Mouse (Mus musculus) limb, embryonic 12.5 days (tissue): ENCODE measurements around the gene Pitpnc1. TPM values are rescaled to one million over a fixed set of nuclear protein-coding genes. Genes with fewer than 3 reads are reported as not detected.

Source experiments
- ATAC-seq: fragments of 200-750 bp; cut with Nextera tagmentation; 2 replicates; pipeline ENCODE4 v1.8.0; 2017; ENCODE audit warnings: low read depth, moderate TSS enrichment; ENCODE audit not compliant: insufficient number of reproducible peaks, insufficient read depth, low FRiP score, low TSS enrichment
- H3K27ac ChIP-seq: fragments of 300-500 bp; sonication (generic); 2 replicates; pipeline ENCODE4 v1.5.1; 2016; ENCODE audit warnings: mild to moderate bottlenecking, moderate library complexity
- H3K27me3 ChIP-seq: fragments of 300-500 bp; sonication (generic); 2 replicates; pipeline ENCODE4 v1.6.1; 2016; ENCODE audit warnings: mild to moderate bottlenecking, moderate library complexity
- H3K36me3 ChIP-seq: fragments of 300-500 bp; sonication (generic); 2 replicates; pipeline ENCODE4 v1.6.1; 2016; ENCODE audit warnings: mild to moderate bottlenecking, moderate library complexity
- H3K4me1 ChIP-seq: fragments of 300-500 bp; sonication (generic); replicated peaks from 2 replicates; pipeline ENCODE4 v1.6.1; 2016
- H3K4me2 ChIP-seq: fragments of 300-500 bp; sonication (generic); 2 replicates; pipeline ENCODE4 v1.6.1; 2016; ENCODE audit warnings: mild to moderate bottlenecking, moderate library complexity
- H3K4me3 ChIP-seq: fragments of 300-500 bp; sonication (generic); replicated peaks from 2 replicates; pipeline ENCODE4 v1.5.1; 2016; ENCODE audit warnings: mild to moderate bottlenecking
- H3K9ac ChIP-seq: fragments of 300-500 bp; sonication (generic); replicated peaks from 2 replicates; pipeline ENCODE4 v1.6.1; 2016; ENCODE audit warnings: mild to moderate bottlenecking, moderate library complexity
- H3K9me3 ChIP-seq: fragments of 300-500 bp; sonication (generic); 2 replicates; pipeline ENCODE4 v1.6.1; 2016; ENCODE audit warnings: mild to moderate bottlenecking, moderate library complexity
- WGBS: fragments of 180-500 bp; shearing (Covaris S2); methylation state at CpG from one replicate; pipeline ENCODE4 v1.1.7; 2016; 5-methylcytosine and 5-hydroxymethylcytosine counted together
- polyA plus RNA-seq: library from polyadenylated mRNA; unstranded; fragments of >200 nt; fragmentation: Nextera tagmentation; extraction: Ambion mirVana; gene quantifications from 2 replicates; pipeline ENCODE4 v1.2.1, GENCODE M21; 2016

Pitpnc1 gene
- polyA plus RNA-seq, 1 experiment from 2014 or later: 31.9 TPM

- no peak overlapping the region for H3K27ac ChIP-seq
- H3K4me3 ChIP-seq: no peak overlapping the region
- no peak overlapping the region for H3K4me2 ChIP-seq
- ATAC-seq: no peak
- H3K9me3 ChIP-seq: no peaks in the 10 kb centered on the region
- 61% methylated on average over 4 of the region's 4 CpGs for WGBS
- H3K36me3 ChIP-seq: no peaks in the 10 kb centered on the region
- no peak overlapping the region for H3K9ac ChIP-seq
- peaks cover 15% of the 10 kb centered on the region for H3K4me1 ChIP-seq
- no peaks in the 10 kb centered on the region for H3K27me3 ChIP-seq
These were observed 32.8 kb downstream of the Pitpnc1 start for GRCm38 (mm10) chr11:107437723-107438122.

GRCm38 (mm10) chr11:107435776-107436449 is 34.6 kb downstream of the Pitpnc1 start:
- Histone ChIP-seq H3K4me2 (no peak overlapping the region), H3K9me3 (no peaks in the 10 kb centered on the region), H3K27me3 (no peaks in the 10 kb centered on the region), H3K4me3 (no peak overlapping the region), H3K4me1 (peaks cover 17% of the 10 kb centered on the region), H3K27ac (no peak overlapping the region), H3K9ac (no peak overlapping the region), H3K36me3 (no peaks in the 10 kb centered on the region)
- WGBS: 93% methylated on average over 6 of the region's 6 CpGs
- no peak for ATAC-seq

- Histone ChIP-seq H3K4me1 (peaks cover 10% of the 10 kb centered on the region), H3K36me3 (peaks cover 3% of the 10 kb centered on the region; the same call in 1 of the 2 replicates), H3K9me3 (no peaks in the 10 kb centered on the region), H3K9ac (no peak overlapping the region), H3K4me2 (no peak overlapping the region), H3K4me3 (no peak overlapping the region), H3K27me3 (no peaks in the 10 kb centered on the region), H3K27ac (no peak overlapping the region)
- WGBS: 85% methylated on average over 7 of the region's 7 CpGs
- ATAC-seq: no peak
These were observed 39.1 kb downstream of the Pitpnc1 start for GRCm38 (mm10) chr11:107431197-107431965.

- no peak overlapping the region for H3K4me2 ChIP-seq
- ATAC-seq: no peak
- no peaks in the 10 kb centered on the region for H3K27me3 ChIP-seq
- no peak overlapping the region for H3K27ac ChIP-seq
- no peak overlapping the region for H3K9ac ChIP-seq
- no peak overlapping the region for H3K4me3 ChIP-seq
- H3K4me1 ChIP-seq: peaks cover 6% of the 10 kb centered on the region
- WGBS: 94% methylated on average over 10 of the region's 10 CpGs
- H3K36me3 ChIP-seq: peaks cover 3% of the 10 kb centered on the region; the same call in 1 of the 2 replicates
- no peaks in the 10 kb centered on the region for H3K9me3 ChIP-seq
These were observed 42.5 kb downstream of the Pitpnc1 start for GRCm38 (mm10) chr11:107428011-107428410.

GRCm38 (mm10) chr11:107424176-107424575 is 46.3 kb downstream of the Pitpnc1 start:
- no peak overlapping the region for H3K9ac ChIP-seq
- no peaks in the 10 kb centered on the region for H3K9me3 ChIP-seq
- 90% methylated on average over 12 of the region's 12 CpGs for WGBS
- H3K36me3 ChIP-seq: peaks cover 3% of the 10 kb centered on the region; the same call in 1 of the 2 replicates
- H3K4me3 ChIP-seq: no peak overlapping the region
- no peak overlapping the region for H3K27ac ChIP-seq
- no peaks in the 10 kb centered on the region for H3K27me3 ChIP-seq
- no peaks in the 10 kb centered on the region; the same call in 1 of the 2 replicates for H3K4me1 ChIP-seq
- no peak for ATAC-seq
- H3K4me2 ChIP-seq: no peak overlapping the region

GRCm38 (mm10) chr11:107422356-107422754 is 48.1 kb downstream of the Pitpnc1 start:
- Histone ChIP-seq H3K4me2 (no peak overlapping the region), H3K36me3 (peaks cover 1% of the 10 kb centered on the region; the same call in 1 of the 2 replicates), H3K9ac (no peak overlapping the region), H3K9me3 (no peaks in the 10 kb centered on the region), H3K4me3 (no peak overlapping the region), H3K27me3 (no peaks in the 10 kb centered on the region), H3K27ac (no peak overlapping the region), H3K4me1 (peaks cover 4% of the 10 kb centered on the region; the same call in 1 of the 2 replicates)
- no peak for ATAC-seq
- WGBS: 70% methylated on average over 5 of the region's 5 CpGs

GRCm38 (mm10) chr11:107421751-107422355 is 48.6 kb downstream of the Pitpnc1 start:
- Histone ChIP-seq H3K9me3 (no peaks in the 10 kb centered on the region), H3K4me2 (no peak overlapping the region), H3K9ac (no peak overlapping the region), H3K4me3 (no peak overlapping the region), H3K4me1 (peaks cover 9% of the 10 kb centered on the region), H3K27ac (no peak overlapping the region), H3K36me3 (no peaks in the 10 kb centered on the region), H3K27me3 (no peaks in the 10 kb centered on the region)
- 41% methylated on average over 5 of the region's 5 CpGs for whole genome bisulfite sequencing
- ATAC-seq: no peak

GRCm38 (mm10) chr11:107419925-107420324 is 50.6 kb downstream of the Pitpnc1 start:
- Histone ChIP-seq H3K27ac (peak overlapping the region; percentile 62), H3K36me3 (no peaks in the 10 kb centered on the region), H3K4me2 (no peak overlapping the region), H3K4me1 (peaks cover 26% of the 10 kb centered on the region), H3K4me3 (no peak overlapping the region), H3K9me3 (no peaks in the 10 kb centered on the region), H3K9ac (no peak overlapping the region), H3K27me3 (no peaks in the 10 kb centered on the region)
- WGBS: 59% methylated on average over 7 of the region's 7 CpGs
- ATAC-seq: no peak

GRCm38 (mm10) chr11:107417041-107417583 is 53.4 kb downstream of the Pitpnc1 start:
- no peak for ATAC-seq
- H3K4me1 ChIP-seq: peaks cover 53% of the 10 kb centered on the region
- no peak overlapping the region for H3K4me2 ChIP-seq
- peak overlapping the region; percentile 59 for H3K27ac ChIP-seq
- H3K4me3 ChIP-seq: no peak overlapping the region
- H3K9me3 ChIP-seq: no peaks in the 10 kb centered on the region
- WGBS: 61% methylated on average over 14 of the region's 14 CpGs
- no peak overlapping the region for H3K9ac ChIP-seq
- no peaks in the 10 kb centered on the region for H3K36me3 ChIP-seq
- H3K27me3 ChIP-seq: no peaks in the 10 kb centered on the region

GRCm38 (mm10) chr11:107416561-107416926 is 54.0 kb downstream of the Pitpnc1 start:
- Histone ChIP-seq H3K27me3 (no peaks in the 10 kb centered on the region), H3K4me3 (no peak overlapping the region), H3K36me3 (no peaks in the 10 kb centered on the region), H3K27ac (peak overlapping the region; percentile 59), H3K4me2 (no peak overlapping the region), H3K9ac (no peak overlapping the region), H3K9me3 (no peaks in the 10 kb centered on the region), H3K4me1 (peaks cover 55% of the 10 kb centered on the region)
- 34% methylated on average over 4 of the region's 4 CpGs for WGBS
- no peak for ATAC-seq

GRCm38 (mm10) chr11:107415901-107416560 is 54.5 kb downstream of the Pitpnc1 start:
- no peaks in the 10 kb centered on the region for H3K27me3 ChIP-seq
- WGBS: 67% methylated on average over 10 of the region's 10 CpGs

More at GRCm38 (mm10) chr11:107415901-107416560, 54.5 kb downstream of the Pitpnc1 start:
- Histone ChIP-seq H3K4me1 (peaks cover 58% of the 10 kb centered on the region), H3K9ac (no peak overlapping the region), H3K9me3 (no peaks in the 10 kb centered on the region), H3K4me2 (no peak overlapping the region), H3K4me3 (no peak overlapping the region), H3K36me3 (no peaks in the 10 kb centered on the region), H3K27ac (peak overlapping the region; percentile 59; the same call in 1 of the 2 replicates)
- no peak for ATAC-seq
